Mouse (Mus musculus): Measurements from ENCODE around the gene Eif4g1. TPM values are rescaled to one million over a fixed set of nuclear protein-coding genes. Genes with fewer than 3 reads are reported as not detected.

Gene Eif4g1
- 370 and 429 TPM in 2 replicates for polyA plus RNA-seq (2012; rRNA removed)

DNA sequence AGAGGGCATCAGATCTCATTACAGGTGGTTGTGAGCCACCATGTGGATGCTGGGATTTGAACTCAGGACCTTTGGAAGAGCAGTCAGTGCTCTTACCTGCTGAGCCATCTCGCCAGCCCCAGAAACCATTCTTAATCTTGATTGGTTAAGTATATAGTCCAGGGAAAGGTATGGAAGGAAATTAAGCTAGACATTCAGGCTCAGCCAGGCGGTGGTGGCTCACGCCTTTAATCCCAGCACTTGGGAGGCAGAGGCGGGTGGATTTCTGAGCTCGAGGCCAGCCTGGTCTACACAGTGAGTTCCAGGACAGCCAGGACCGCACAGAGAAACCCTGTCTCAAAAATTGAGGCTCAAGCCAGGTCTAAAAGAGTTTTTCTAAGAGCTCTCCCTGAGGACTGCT lies at the start of gene Eif4g1:
Gene Eif4g1, plus strand, starts transcription at position 301 of the 400 bp plus-strand sequence.

DNA sequence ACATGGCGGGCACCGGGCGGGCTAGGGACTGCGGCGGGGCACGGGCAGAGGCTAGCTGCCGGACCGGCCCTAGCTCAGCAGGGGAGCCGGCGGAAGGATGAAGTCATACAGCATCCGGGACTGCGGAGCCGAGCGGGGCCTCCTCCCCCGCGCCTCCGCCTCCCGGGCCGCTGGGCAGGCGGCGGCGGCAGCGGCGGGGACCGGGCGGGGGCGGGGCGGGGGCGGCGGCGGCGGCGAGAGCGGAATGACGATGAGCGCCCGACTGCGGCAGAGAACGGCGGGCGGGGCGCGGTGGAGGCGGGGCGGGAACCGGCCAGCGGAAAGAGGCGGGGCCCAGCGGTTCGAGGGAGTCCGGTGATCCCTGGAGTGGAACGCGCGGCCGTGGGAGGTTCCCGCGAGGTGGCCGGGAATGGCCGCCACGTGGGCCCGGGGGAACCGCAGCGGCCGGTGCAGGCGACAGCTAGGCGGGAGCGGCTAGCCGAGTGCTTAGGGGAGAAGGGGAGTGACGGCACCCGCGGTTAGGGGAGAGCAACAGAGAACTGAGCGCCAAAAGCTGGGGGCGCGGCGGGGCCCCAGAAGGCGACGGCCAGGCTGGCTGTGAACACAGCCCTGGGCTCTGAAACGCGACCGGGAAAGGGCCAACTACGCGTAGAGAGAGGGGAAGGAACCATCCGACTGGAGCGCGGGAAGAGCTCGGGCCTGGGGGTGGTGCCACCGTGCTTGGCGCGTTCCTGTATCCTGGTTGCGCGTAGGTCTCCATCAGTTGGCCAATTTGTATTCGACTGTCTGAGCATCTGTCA lies 46.7 kb upstream of the Eif4g1 start, which contains the start of gene Camk2n2:
Gene Camk2n2, minus strand, starts transcription at position 97 of the 800 bp plus-strand sequence.

DNA sequence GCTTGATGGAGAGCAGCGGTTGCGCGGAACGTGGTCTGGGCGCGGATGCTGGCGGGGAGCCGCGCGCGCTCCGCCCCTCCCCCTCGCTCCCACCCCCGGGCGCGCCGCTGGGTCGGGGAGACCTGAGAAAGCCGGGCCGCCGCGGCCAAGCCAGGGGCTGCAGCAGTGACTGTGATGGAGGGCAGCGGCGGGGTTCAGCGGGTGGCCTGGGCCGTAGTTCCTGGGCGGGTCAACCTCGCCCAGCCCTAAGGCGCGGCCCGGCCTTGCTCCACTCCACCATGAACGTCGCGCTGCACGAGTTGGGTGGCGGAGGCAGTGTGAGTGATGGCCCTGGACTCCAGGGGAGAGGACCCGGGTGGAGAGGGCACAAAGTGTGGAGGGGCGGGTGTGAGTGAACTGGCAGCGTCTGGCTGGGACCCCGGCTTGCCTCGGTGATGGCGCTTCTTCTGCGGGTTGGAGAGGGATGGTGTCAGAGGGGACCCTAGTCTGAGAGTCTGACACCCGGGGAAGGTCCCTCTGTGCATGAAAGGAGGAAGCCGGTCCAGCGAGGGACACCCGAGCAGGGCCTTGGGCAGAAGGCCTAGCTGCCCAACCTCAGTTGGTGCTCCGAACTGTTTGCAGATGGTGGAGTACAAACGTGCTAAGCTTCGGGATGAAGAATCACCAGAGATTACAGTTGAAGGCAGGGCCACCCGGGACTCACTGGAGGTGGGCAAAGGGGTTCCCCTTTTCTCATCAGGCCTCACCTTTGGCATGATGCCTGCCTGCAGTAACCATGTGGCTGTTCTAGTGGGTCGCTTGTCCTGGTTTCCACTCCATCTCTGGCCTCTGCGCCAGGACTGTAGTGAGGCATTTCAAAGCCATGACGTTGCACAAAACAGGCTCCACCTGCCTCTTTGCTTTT lies 38.1 kb upstream of the Eif4g1 start, which contains the start of gene Ece2:
Gene Ece2, plus strand, starts transcription at position 98 of the 904 bp plus-strand sequence.

GRCm38 (mm10) chr16:20651076-20651946 lies 16.8 kb upstream of the Eif4g1 start, which contains the start of gene Psmd2:
Gene Psmd2 (plus strand): TSS chr16:20651652.

DNA sequence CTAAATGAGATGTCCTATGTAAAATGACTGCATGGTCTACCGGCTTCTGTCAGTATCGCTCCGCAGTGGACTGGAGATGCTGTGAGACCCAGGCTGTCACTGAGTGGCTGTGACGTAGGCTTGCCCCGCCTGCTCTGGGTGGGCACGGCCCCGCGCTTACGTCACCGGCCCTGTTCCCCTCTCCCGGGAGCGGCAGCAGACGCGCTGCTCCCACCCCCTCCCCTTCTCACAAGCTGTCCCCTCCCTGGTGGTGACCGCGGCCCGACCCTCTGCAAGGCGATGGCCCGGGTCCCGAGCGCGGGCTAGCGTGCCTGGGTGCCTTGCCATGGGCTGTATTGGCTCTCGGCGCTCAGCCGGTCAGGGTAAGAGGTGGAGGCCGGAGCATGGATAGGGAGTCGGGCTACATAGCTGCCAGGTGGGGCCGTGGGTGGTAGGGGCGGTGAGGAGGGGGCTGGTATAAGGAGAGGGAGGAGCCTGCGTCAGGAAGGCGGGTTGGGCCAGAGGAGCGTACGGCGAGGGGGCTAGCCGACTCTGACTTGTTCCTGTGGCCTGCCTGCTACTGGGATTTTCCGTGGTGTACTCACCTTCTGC lies 25.1 kb downstream of the Eif4g1 start, which contains the start of gene Fam131a:
Gene Fam131a, plus strand, starts transcription at position 131 of the 591 bp plus-strand sequence.

DNA sequence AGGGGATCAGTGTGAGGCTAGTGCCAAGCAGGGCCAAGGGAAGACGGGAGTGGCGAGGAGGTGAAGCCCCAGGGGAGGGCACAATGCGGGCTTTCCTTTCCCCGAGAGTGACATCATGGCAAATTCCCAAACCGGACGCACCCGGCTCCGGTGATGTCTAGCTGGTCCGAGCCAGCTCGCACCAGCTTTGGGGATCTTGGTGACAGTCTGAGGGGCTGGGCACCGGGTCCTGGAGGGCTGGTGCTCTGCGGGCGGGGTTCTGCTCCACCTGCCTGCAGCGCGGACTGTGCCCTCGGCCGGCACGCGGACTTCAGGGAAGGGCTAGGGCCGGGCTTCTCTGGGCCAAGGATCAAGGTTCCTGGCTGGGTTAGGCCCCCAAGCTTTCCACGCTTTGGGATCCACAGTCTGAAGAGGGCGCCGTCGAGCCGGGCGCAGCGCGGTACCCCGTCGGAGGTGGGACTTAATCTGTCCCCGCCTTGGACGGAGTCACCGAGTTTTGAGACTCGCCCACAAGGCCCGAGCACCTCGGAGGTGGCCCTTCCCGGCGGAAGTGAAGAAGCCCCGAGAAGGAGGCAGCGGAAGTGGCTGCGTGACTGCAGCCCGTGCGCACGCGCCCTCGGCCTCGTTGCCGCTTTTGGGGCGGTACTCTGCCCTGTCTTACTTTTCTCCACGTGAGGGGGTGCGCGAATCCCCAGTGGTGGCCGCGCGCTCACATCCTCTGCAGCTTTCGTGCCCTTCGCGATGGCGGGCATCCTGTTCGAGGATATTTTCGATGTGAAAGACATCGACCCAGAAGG lies 49.3 kb downstream of the Eif4g1 start, which contains the start of the genes Polr2h and Clcn2:
Gene Polr2h, plus strand, starts transcription at position 485 of the 797 bp plus-strand sequence.
Gene Clcn2, minus strand, starts transcription at position 566 of the 797 bp plus-strand sequence.

GRCm38 (mm10) chr16:20732925-20733730 lies 65.0 kb downstream of the Eif4g1 start, which contains the start of gene Chrd:
Gene Chrd (plus strand): TSS chr16:20733127.

GRCm38 (mm10) chr16:20733731-20734730 lies 65.9 kb downstream of the Eif4g1 start, which contains the start of gene Thpo:
Gene Thpo (minus strand): TSS chr16:20734511.

Other genes starting within 250 kb of the Eif4g1 start
- gene Abcc5, start 241.9 kb upstream of the Eif4g1 start, polyA plus RNA-seq (2012; rRNA removed), result 23.3 and 33.3 TPM in 2 replicates
- gene Eif2b5, start 169.5 kb upstream of the Eif4g1 start, polyA plus RNA-seq (2012; rRNA removed), result 19.7 and 21.3 TPM in 2 replicates
- 43.4 and 49.8 TPM in 2 replicates for gene Dvl3, start 151.3 kb upstream of the Eif4g1 start, polyA plus RNA-seq (2012; rRNA removed)
- 324 and 397 TPM in 2 replicates for gene Ap2m1, start 132.8 kb upstream of the Eif4g1 start, polyA plus RNA-seq (2012; rRNA removed)
- gene Abcf3, start 119.7 kb upstream of the Eif4g1 start, polyA plus RNA-seq (2012; rRNA removed), result 25.3 TPM in 2 replicates
- gene Vwa5b2, start 78.8 kb upstream of the Eif4g1 start, polyA plus RNA-seq (2012; rRNA removed), result 8.2 and 10.1 TPM in 2 replicates
- gene Eef1akmt4, start 56.7 kb upstream of the Eif4g1 start, polyA plus RNA-seq (2012; rRNA removed), result 17.0 and 23.3 TPM in 2 replicates
- gene Gm49333, start 56.7 kb upstream of the Eif4g1 start, polyA plus RNA-seq (2012; rRNA removed), result 0.15 TPM in 1 of 2 replicates, not detected in the other
- gene Alg3, start 56.6 kb upstream of the Eif4g1 start, polyA plus RNA-seq (2012; rRNA removed), result 20.1 and 22.8 TPM in 2 replicates
- 5.9 and 8.5 TPM in 2 replicates for gene Camk2n2, start 47.0 kb upstream of the Eif4g1 start, polyA plus RNA-seq (2012; rRNA removed)
- 1.2 and 1.3 TPM in 2 replicates for gene Ece2, start 38.5 kb upstream of the Eif4g1 start, polyA plus RNA-seq (2012; rRNA removed)
- gene Psmd2, start 16.7 kb upstream of the Eif4g1 start, polyA plus RNA-seq (2012; rRNA removed), result 50.0 and 55.4 TPM in 2 replicates
- 7.1 and 9.6 TPM in 2 replicates for gene Fam131a, start 24.9 kb downstream of the Eif4g1 start, polyA plus RNA-seq (2012; rRNA removed)
- gene Polr2h, start 49.4 kb downstream of the Eif4g1 start, polyA plus RNA-seq (2012; rRNA removed), result 11.0 and 13.5 TPM in 2 replicates
- gene Clcn2, start 49.4 kb downstream of the Eif4g1 start, polyA plus RNA-seq (2012; rRNA removed), result 301 and 332 TPM in 2 replicates
- 11.5 and 15.7 TPM in 2 replicates for gene Chrd, start 64.8 kb downstream of the Eif4g1 start, polyA plus RNA-seq (2012; rRNA removed)
- 4.9 and 5.2 TPM in 2 replicates for gene Thpo, start 66.2 kb downstream of the Eif4g1 start, polyA plus RNA-seq (2012; rRNA removed)